Mouse (Mus musculus) heart, postnatal 14 days (tissue): ENCODE measurements around the gene Fam136a. TPM values are rescaled to one million over a fixed set of nuclear protein-coding genes. Genes with fewer than 3 reads are reported as not detected.

ENCODE experiments used
- DNase-seq, 2 experiments: peaks; one replicate each; pipeline ENCODE4 v3.0.0; 2021 to 2022
- intact Hi-C: fragments of 180-260 bp; cut with DNase I; formaldehyde crosslinking; loops from one replicate; pipeline ENCODE4 v1.15.1; 2025
- total RNA-seq, 2 experiments: library from RNA; stranded (reverse); gene quantifications; 2 replicates each; pipeline ENCODE4 v1.2.3; 2021

The Fam136a gene
- total RNA-seq, 2 experiments from 2014 or later: 26.0 to 27.2 TPM

DNA sequence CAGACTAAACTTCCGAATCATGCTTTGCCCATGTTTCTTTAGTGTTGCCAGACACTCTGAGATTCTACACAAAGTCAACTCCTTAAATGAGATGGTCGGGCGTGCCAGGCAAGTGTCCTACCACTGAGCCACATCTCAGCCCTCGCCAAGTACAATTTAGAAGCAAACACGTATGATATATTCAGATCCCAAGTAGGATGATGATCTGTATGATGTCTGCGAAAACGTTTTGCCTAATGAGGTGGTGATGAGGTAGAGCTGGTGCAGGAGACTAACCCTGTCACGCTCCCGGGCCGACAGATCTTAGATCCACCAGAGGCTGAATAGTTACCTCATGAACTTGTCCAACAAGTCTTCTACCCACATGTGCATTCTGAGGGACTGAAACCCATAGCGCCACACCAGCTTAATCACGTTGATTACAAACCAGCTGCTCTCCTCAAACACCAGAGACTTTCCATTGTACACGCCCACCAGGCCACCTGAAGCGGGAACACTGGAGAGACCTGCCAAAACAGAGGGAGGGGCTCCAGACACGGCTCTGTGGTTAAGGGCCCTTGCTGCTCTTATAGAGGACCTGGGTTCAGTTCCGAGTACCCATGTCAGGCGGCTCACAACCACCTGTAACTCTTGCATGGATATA, 28.8 kb downstream of the Fam136a start:
- intact Hi-C loops: no loop called here
- no peak for DNase-seq

DNA sequence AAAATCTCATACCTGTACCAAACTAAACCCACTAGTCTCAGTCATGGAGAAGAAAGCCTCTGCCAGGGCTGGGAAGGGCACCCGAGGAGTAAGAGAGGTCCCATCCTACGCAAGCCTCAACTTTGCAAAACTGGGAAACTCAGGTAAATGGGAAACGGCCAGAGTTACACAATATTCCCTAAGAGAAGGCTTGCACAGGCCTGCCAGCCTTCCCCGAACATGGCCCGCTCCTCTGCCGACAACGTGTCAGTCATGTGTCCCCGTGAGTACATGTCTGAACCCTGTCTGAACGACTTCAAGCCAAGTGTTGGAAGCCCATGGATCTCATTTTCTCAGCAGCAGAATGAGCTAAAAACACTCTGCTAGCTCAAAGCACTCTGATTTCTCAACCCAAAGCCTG, 29.6 kb downstream of the Fam136a start:
- intact Hi-C loops: loop anchor here (5.0 kb wide), 1 partner anchor 253 kb away; no protein-coding TSS in a partner anchor
- no peak for DNase-seq

DNA sequence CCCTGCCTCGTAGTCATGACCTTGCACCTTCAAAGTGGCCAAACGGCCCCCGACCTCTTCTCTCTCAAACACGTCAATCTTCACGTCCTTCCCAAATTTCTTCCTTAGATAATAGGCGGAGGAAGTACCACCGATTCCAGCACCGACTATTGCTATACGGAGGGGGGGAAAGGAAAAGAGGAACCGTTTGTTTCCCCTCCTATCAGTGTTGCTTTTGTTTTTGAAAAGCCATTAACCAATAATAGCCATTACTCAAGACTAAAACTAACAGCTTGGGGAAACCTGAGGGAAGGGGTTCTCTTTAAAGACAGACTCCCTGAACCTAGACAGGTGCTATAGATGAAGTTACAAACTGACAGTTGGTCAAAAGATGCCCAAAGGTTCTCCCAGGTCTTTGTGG, 30.5 kb downstream of the Fam136a start:
- intact Hi-C loops: loop anchor here (2.0 to 5.0 kb wide), 2 partner anchors 31 to 254 kb away; partner anchors contain the start of gene Fam136a
- DNase-seq: no peak

DNA sequence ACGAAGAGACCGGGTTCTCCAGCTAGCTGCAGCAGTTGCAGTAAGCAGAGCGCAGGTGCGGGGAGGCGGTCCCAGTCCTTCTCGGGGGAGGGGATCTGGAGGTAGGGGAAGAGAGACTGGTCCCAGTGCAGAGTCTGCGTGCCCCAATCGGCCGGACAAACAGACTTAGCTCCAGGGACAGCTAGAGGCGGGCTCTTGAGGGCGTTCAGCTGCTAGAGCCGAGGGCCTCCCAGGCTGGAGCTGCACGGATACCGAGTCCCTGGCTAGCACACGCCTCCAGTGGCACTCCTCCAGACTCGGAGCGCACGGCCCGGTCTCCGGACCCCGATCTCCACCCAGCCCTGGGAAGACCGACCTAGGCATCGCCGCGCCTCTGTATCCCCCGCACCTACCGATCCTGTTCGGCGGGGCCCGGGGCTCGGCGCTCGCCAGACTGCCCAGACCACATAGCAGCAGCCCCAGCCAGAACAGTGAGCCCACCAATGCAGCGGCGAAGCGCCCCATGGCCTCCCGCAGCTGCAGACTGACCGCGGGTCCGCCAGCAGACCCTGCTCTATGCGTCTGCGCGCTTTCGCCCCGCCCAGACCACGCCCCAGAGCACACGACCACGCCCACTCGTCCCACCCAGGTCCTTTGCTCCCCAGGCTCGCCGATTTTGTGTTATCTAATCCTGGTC, 31.3 kb downstream of the Fam136a start, which contains the start of gene Pcyox1:
Gene Pcyox1, minus strand, starts transcription at position 574 of the 676 bp plus-strand sequence.
- DNase-seq: peak; percentile 90 to 91
- intact Hi-C loops: loop anchor here (2.0 to 5.0 kb wide), 2 partner anchors 32 to 254 kb away; partner anchors contain the start of gene Fam136a

DNA sequence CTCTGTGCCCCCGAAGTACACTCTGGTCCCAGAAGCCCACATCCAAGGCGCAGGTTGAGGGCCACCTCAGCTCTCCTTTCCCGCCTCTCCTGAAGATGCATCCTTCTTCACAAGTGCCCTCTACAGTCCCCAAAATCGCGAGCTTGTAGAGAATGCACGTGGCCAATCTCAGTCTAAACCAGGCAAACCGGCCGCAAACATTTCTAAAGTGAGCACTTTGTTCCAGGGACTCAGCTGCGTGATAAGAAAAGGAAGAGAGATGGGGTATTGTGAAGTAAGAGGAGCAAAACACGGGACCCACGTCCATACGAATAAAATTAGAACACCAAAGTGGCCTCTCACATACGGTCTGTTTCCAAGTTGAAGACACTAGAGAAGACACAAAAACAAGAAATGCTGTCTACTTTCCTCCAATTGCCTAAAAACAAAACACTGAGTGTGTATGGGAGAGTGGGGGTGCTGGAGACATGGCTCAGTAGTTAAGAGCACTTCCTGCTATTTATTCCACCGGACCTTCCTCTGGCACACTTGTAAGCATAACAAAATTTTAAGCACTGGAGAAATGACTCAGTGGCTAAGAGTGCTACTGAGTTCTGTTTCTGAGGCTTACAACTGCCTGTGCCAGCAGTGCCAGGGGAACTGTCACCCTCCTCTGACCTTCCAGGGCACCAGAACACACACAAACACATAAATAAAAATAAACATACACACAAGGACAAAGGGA, 32.0 kb downstream of the Fam136a start:
- intact Hi-C loops: loop anchor here (2.0 to 5.0 kb wide), 2 partner anchors 33 to 255 kb away; partner anchors contain the start of gene Fam136a
- DNase-seq: no peak

DNA sequence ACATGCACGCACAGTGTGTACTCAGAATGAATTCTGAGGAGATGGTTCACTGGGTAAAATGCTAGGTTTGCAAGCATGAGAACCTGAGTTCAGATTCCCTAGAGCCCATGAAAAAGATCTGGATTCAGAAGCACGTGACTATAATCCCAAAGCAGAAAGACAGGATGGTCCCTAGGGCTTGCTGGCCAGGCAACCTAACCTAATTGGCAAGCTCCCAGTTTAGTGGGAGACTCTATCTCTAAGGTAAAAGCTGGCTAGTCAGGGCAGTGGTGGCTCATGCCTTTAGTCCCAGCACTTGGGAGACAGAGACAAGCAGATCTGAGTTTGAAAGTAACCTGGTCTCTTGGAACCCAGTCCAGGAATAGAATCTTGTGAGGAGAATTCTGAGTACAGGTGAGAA, 33.5 kb downstream of the Fam136a start:
- intact Hi-C loops: loop anchor here (5.0 kb wide), 1 partner anchor 257 kb away; no protein-coding TSS in a partner anchor
- no peak for DNase-seq

DNA sequence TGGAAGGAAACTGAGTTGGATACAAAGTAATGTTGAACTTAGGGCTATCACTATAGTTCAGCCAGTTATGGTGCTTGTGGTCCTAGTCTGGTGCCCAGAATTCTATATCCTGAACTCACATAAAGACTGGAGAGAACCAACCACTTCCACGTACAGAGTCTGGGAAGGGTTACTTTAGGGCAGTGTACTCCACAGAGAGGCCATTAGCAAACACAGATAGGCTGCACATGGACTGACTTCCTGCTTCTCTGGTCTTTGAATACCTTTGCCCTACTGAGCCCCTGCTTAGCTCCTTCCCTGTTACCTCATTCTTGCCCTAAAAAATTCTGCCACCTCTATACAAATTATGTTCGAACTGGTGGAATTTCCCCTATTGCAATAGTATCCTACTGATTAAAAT, 34.5 kb downstream of the Fam136a start:
- intact Hi-C loops: loop anchor here (5.0 kb wide), 2 partner anchors 258 to 273 kb away; no protein-coding TSS in a partner anchor

DNA sequence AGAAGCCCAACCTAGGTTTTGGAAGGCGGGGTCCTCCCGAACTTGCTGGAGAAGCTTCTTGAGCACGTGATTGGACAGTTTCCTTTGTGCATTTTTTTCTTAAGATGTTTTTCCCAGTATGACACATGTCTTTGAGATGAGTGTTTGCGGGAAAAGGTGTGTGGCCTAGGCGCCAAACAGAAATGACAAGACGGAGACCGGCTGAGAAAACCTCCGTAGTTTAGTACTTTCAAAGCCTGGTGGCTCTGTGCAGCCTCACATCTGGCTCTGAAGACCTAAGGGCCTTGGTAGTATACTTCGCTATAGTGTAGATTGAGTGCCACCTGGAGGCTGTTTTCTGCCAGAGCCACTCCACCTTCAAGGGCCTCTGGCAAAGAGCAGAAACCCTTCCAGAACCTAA, 35.5 kb downstream of the Fam136a start:
- intact Hi-C loops: loop anchor here (5.0 kb wide), 1 partner anchor 274 kb away; no protein-coding TSS in a partner anchor
- DNase-seq: peak; percentile 65 to 79

More for the DNA sequence above, 34.5 kb downstream of the Fam136a start:
- no peak for DNase-seq

DNA sequence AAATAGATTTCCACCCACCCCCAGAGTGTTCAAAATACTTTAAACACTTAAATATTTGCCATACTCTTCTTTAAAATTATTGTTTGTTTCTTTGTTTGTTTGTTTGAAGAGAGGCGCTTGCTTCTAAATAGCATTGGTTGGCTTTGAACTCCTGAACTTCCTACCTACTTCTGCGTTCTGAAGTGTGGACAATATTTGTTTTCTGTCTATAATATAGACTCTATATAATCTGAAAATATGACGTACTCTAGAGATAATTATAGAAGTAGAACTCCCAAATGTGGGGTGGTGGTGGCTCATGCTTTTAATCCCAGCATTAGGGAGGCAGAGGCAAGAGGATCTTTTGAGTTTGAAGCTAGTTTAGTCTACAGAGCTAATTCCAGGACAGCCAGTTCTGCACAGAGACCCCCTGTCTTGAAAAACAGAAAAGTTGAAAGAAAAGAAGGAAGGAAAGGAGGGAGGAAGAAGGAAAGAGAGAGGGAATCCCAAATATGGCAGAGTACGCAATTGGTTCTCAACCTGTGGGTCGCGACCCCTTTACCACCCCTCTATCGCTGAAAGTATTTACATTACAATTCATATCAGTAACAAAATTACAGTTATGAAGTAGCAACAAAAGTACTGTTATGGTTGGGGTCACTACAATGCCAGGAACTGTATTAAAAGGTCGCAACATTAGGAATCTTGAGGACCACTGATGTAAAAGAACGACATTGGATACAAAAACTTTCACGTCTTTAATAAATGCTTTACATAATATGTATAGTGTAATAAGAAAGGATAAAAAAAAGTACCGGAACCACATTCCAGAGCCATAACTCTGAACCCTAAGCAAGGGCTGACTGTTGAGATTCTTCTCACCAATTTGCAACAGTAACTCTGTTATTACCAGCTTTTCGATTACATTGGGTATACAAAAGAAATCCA, 37.5 kb downstream of the Fam136a start:
- DNase-seq: no peak
- intact Hi-C loops: loop anchor here (5.0 kb wide), 1 partner anchor 276 kb away; no protein-coding TSS in a partner anchor

DNA sequence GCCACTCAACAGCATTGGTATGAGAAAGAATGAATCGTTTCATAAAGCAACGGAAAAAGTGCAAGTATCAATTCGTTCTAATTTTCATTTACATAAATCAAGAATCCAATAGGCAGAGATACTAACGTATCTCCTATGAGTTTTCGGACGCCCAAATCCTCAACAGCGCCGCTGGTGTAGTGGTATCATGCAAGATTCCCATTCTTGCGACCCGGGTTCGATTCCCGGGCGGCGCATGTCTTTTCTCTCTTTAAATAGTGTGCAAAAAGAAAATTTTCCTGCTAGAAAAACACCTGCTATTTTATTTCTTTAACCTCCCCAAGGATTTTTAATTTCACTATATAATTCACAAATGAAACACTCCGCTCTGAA, 38.3 kb downstream of the Fam136a start:
- intact Hi-C loops: loop anchor here (5.0 kb wide), 1 partner anchor 276 kb away; no protein-coding TSS in a partner anchor
- peak; percentile 83 to 89 for DNase-seq

DNA sequence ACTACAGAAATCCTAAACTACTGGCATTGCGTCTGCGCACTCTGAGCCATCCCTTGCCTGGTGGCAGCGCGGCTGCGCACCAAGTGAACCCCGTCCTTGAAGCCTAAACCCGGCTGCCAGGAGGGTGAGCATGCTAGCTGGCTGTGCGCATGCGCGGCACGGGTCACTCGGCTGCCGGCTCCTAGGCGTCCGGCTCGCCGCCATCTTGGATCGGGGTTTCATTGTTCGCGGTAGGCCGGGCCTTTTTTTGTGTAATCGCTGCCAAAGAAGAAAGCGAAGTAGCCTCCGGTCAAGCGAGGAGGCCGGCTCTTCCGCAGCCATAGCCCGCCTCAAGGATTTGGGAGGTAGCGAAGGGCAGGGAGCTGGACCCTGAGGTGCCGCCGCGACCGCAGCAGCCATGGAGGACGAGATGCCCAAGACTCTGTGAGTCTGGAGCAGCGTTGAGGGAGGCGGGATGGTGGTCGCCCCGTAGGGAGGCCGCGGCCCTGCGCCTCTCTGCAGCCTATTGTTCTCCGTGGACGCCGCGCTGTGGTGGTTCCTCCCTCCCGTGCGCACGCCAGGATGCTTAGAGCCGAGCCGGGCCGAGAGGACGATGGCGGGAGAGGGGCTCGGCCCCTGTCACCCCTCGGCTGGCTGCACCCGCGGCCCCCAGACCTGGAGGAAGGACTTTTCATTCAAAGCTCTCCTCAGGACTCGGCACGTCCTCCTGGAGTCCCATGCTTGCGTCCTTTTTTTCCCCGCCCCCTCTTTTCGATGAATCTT, 38.8 kb downstream of the Fam136a start, which contains the start of gene Tia1:
Gene Tia1, plus strand, starts transcription at position 120 of the 762 bp plus-strand sequence.
- peak; percentile 97 to 98 for DNase-seq
- intact Hi-C loops: loop anchor here (5.0 kb wide), 1 partner anchor 277 kb away; no protein-coding TSS in a partner anchor

DNA sequence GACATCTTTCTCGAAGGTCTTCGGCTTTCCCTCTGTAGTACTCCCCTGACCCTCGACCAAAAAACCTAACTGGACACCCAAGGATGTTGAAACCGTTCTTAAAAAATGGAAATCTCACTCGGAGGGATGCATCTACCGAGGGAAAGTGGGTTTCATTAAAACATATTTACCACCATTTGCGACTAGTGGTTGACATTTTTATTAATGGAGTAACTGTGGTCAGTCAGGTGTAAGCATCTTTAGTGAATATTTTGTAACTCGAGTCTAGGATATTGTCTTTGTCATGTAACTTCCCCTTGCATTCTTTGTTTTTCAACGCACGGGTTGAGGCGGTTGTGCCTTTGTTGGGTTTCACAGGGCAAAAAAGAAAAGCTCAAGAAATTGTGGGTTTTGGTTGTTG, 39.5 kb downstream of the Fam136a start:
- DNase-seq: no peak
- intact Hi-C loops: loop anchor here (1.0 to 5.0 kb wide), 2 partner anchors 32 to 278 kb away; no protein-coding TSS in a partner anchor

DNA sequence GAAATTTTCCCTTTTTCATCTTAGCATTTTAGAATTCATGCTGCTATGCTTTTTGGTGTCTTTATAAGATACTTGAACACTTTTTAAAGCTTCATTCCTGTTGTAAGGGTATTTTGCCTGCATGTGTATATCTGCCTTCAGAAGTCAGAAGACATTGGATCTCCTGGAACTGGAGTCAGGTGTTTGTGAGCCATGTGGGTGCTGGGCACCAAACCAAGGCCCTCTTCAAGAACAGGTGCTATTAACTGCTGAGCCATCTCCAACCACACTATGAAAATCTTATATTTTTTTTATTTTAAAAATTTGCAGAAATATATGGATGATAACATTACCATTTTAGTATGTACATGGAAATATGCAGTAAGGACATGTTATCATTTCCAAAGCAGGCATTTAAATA, 40.9 kb downstream of the Fam136a start:
- intact Hi-C loops: no loop called here

DNA sequence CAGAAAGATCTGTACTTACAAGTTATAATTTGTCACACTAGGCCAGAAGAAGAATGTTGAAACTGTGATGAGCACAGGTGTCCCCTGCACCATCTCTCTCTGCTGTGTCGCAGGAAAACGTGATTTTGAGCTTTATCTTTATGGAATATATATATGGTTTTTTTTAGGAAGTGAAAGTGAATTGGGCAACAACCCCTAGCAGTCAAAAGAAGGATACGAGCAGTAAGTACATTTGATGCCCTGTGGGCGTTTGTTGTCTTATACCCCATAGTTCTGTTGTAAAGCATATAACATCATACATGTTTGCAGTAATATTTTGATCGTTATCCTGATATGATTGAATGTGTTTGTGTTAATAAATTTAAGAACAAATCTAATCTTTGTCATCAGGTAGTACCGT, 53.3 kb downstream of the Fam136a start:
- no peak for DNase-seq
- intact Hi-C loops: no loop called here

More for the DNA sequence above, 40.9 kb downstream of the Fam136a start:
- DNase-seq: no peak

DNA sequence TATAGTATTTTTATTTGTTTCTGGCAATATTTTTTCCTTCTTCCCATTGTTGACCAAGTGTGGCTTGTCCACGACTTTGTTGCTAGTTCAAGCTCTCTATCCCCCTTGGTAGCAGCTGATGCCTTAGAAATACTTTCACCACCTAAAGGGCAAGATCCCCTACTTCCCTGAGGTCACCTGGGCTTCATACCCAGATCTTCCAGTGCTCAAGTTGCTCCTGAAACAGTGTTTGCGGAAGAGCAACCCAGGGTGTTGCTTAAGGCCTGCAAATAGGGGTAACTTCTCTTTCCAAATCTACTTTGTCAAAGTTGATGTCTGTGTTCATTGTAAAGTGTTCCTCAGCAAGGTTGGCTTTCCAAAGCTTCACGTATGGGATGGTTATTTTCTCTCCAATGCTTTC, 53.8 kb downstream of the Fam136a start:
- intact Hi-C loops: no loop called here
- DNase-seq: no peak
